Mouse (Mus musculus): ENCODE measurements around the gene Rfesd. TPM values are rescaled to one million over a fixed set of nuclear protein-coding genes. Genes with fewer than 3 reads are reported as not detected.

Rfesd gene
- polyA plus RNA-seq, 1 experiment from 2014 or later: 28.8 TPM

- Histone ChIP-seq H3K4me3 (ENCODE audit: low read depth, low read length) (no peak within 1 kb of the TSS), H3K4me2 (no peak within 1 kb of the TSS), H3K9me3 (replicated peaks; ENCODE audit: control insufficient read depth, low read length) (no peaks in the 10 kb centered on the region), H3K9ac (ENCODE audit: low read depth, low read length) (no peak within 1 kb of the TSS), H3K27ac (ENCODE audit: low read depth, low read length) (no peak within 1 kb of the TSS), H3K4me1 (ENCODE audit: control insufficient read depth, insufficient read depth, low read length) (no peaks in the 10 kb centered on the region), H3K27me3 (ENCODE audit: control insufficient read depth, insufficient read depth, low read length) (no peaks in the 10 kb centered on the region), H3K36me3 (ENCODE audit: control insufficient read depth, insufficient read depth, low read length) (no peaks in the 10 kb centered on the region)
- WGBS (ENCODE audit: insufficient replicate concordance): 75% methylated on average over 1 of the region's 1 CpGs
- ATAC-seq (replicated peaks; ENCODE audit: insufficient number of reproducible peaks, low FRiP score, low TSS enrichment): no peak
Measured at GRCm38 (mm10) chr13:75966850-75967249, 51.7 kb downstream of the Rfesd start, which contains the start of gene Spata9. Gene Spata9 (plus strand): TSS chr13:75967150.

- H3K4me3 ChIP-seq (ENCODE audit: low read depth, low read length): no peak overlapping the region
- H3K4me2 ChIP-seq: no peak overlapping the region
- no peak overlapping the region for H3K9ac ChIP-seq (ENCODE audit: low read depth, low read length)
- peaks cover 5% of the 10 kb centered on the region; the same call in 1 of the 2 replicates for H3K9me3 ChIP-seq (replicated peaks; ENCODE audit: control insufficient read depth, low read length)
- no peaks in the 10 kb centered on the region for H3K4me1 ChIP-seq (ENCODE audit: control insufficient read depth, insufficient read depth, low read length)
- no peak overlapping the region for H3K27ac ChIP-seq (ENCODE audit: low read depth, low read length)
- no peak for ATAC-seq (replicated peaks; ENCODE audit: insufficient number of reproducible peaks, low FRiP score, low TSS enrichment)
- no peaks in the 10 kb centered on the region for H3K27me3 ChIP-seq (ENCODE audit: control insufficient read depth, insufficient read depth, low read length)
- H3K36me3 ChIP-seq (ENCODE audit: control insufficient read depth, insufficient read depth, low read length): no peaks in the 10 kb centered on the region
Measured at GRCm38 (mm10) chr13:75955357-75955992, 63.0 kb downstream of the Rfesd start.

Other genes starting within 250 kb of the Rfesd start
- gene Glrx, start 178.9 kb downstream of the Rfesd start, polyA plus RNA-seq (2014; fragmentation: Nextera tagmentation; extraction: Ambion mirVana): 87.9 and 88.8 TPM in 2 replicates
- gene Rhobtb3, start 74.8 kb downstream of the Rfesd start, polyA plus RNA-seq (2014; fragmentation: Nextera tagmentation; extraction: Ambion mirVana): 27.4 and 29.3 TPM in 2 replicates
- gene Spata9, start 51.6 kb downstream of the Rfesd start, polyA plus RNA-seq (2014; fragmentation: Nextera tagmentation; extraction: Ambion mirVana): 0.20 and 0.28 TPM in 2 replicates
- gene Gpr150, start 38.3 kb upstream of the Rfesd start, polyA plus RNA-seq (2014; fragmentation: Nextera tagmentation; extraction: Ambion mirVana): 0.52 and 0.72 TPM in 2 replicates
- 2.6 and 3.3 TPM in 2 replicates for gene Arsk, start 79.9 kb upstream of the Rfesd start, polyA plus RNA-seq (2014; fragmentation: Nextera tagmentation; extraction: Ambion mirVana)
- 12.7 and 14.0 TPM in 2 replicates for gene Ttc37, start 80.0 kb upstream of the Rfesd start, polyA plus RNA-seq (2014; fragmentation: Nextera tagmentation; extraction: Ambion mirVana)